Mouse (Mus musculus): ENCODE results near the gene Rbfox3.

DNA sequence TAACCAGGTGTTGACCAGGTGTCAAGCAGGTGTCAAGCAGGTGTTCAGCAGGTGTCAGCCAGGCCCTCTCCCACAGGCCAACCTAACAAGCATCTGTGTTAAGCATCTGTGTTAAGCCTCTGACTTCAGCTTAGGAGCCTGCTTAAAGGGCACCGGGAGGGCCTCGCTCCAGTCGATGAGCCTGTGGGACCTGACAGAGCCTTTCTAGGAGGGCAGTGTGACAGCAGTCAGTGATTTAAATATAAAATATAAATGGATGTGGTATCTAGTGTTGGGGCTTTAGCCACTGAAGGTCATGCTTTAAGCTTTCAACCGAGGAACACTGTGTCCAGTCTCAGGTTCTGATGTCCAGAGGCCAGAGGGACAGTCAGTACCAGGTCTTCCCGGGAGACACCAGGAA lies 18.5 kb downstream of the Rbfox3 start:
- TF ChIP-seq POLR2A (IDR thresholded peaks at IDR 0.05; ENCODE audit: insufficient read length, low read depth) (no peak), MAX (IDR thresholded peaks at IDR 0.05; ENCODE audit: low read depth) (no peak), POLR2AphosphoS2 (IDR thresholded peaks at IDR 0.05; ENCODE audit: insufficient read length, low read depth) (no peak), TCF12 (IDR thresholded peaks at IDR 0.05; ENCODE audit: insufficient read depth, poor library complexity, severe bottlenecking) (no peak), MYOG (IDR thresholded peaks at IDR 0.05; ENCODE audit: control insufficient read depth in 1 of 3, insufficient read depth in 1 of 3, insufficient read length in 2 of 3, low read depth in 2 of 3) (no peak), USF1 (IDR thresholded peaks at IDR 0.05; ENCODE audit: low read depth) (no peak), MYOD1 (IDR thresholded peaks at IDR 0.05; ENCODE audit: control insufficient read depth in 1 of 3, insufficient read length in 2 of 3, low read depth in 2 of 3) (no peak), SRF (IDR thresholded peaks at IDR 0.05; ENCODE audit: control insufficient read depth, insufficient read length, low read depth) (no peak), TCF3 (IDR thresholded peaks at IDR 0.05; ENCODE audit: insufficient read length, low read depth) (no peak), E2F4 (IDR thresholded peaks at IDR 0.05; ENCODE audit: insufficient read depth) (no peak), CEBPB (IDR thresholded peaks at IDR 0.05; ENCODE audit: insufficient read depth, poor library complexity, severe bottlenecking) (no peak)

Measured in myocyte (in vitro differentiated cells).